Mouse (Mus musculus) retina, adult 2 months (tissue): ENCODE data around the gene Galnt12.

Experiments
- DNase-seq: peaks from one replicate; pipeline ENCODE4 v3.0.0-alpha.2; 2012; ENCODE audit warnings: low read depth, low spot score

Gene Galnt12

DNA sequence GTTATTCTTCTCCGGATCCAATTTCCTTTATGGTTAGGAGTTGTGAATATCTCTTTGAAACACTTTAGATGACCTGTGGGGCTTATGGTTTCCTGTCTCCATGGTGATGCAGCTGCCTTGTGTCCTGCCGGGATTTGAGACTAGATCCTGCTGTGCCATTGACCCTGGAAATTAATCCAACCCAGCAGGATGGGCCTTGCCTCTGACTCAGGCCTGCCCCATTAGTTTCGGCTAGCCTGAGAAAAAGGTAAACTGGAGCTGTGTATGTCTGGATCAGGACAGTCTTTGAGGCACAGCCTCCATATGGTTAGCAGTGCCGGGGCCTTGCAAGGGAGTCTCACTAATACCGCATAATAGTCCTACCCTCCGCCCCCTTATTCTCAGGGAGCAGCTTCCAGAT, 1.9 kb downstream of the Galnt12 start:
- no peak for DNase-seq

DNA sequence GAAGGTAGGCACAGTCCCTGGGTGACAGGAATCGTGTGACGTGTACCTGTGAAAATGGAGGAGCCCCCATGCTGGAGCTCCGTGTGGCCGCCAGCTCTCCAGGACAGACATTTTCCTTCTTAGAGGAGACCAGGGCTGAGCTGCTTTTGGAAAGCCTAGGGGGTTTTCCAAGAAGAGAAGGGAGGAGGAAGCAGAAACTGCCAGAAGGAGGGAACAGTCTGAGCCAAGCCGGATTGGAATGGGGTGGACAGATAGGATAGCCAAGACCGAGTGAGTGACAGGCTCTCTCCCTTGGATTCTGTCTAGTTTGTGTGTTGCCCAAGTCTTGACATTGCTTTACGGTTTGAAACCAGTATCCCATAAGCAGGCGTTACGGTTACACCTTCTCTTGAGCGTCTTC, 11.9 kb downstream of the Galnt12 start:
- no peak for DNase-seq

DNA sequence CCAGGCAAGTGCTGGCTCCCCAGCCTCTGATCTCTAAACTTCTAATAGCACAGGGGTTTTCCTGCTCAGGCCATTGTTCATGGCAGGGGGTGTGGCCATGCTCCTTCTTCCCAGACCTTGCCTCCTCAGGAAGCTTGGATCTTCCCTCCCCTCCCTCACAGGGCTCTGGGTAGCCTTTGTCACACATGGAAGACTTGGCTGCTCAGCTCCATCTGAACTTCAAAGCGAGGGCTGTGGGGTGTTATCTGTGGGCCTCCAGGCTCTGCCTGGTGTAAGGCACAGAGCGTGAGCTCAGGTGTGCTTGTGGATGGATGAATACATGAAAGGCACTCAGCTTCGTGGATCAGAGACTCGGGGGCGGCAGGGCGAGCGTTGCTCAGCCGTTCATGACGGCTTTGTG, 20.2 kb downstream of the Galnt12 start:
- DNase-seq, result no peak

DNA sequence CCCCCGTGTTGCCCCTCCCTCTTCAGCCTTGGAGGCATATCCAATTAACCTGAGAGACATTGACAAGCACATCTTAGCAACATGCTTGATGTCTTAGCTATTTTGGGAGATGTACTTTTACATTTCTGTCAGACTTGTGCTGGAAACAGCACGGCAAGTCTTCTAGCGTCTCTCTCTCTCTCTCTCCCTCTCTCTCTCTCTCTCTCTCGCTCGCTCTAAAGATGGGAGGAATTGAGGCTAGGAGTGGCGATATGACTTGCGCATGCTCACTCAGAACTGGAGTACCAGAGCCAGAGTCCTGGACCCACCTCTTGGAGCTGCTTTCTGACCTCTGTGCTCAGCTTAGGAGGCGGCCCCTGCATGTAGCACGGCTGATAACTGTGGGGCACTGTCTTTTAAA, 20.9 kb downstream of the Galnt12 start:
- no peak for DNase-seq

DNA sequence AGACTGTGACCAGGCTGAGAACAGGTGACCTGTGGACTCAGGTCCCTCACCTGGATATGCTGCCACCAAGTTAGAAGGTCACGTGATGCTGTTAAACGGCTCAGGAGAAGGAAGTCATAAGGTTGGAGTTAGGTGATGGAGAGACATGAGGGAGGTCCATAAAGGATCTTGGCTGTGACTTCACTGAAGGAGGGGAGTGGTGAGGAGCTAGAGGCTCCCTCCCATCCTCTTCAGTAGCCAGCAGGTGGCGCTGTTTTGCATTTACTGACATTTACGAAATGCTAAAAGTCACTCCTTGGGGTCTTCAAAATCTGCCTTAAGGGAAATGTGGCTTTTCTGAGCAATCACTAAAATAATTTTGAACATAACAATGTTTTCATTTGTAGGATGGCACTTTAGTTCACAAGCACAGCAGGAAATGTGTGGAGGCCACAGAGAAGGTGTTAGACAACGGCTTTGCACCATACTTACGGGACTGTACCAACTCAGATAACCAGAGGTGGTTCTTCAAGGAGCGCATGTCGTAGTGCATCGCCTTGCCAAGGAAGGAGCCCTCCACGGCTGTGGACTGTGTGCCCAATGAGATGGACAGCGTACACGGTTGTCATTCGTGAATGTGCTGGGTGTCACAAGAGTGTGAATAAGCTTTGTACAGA, 30.5 kb downstream of the Galnt12 start:
- DNase-seq, result peak; percentile 11

DNA sequence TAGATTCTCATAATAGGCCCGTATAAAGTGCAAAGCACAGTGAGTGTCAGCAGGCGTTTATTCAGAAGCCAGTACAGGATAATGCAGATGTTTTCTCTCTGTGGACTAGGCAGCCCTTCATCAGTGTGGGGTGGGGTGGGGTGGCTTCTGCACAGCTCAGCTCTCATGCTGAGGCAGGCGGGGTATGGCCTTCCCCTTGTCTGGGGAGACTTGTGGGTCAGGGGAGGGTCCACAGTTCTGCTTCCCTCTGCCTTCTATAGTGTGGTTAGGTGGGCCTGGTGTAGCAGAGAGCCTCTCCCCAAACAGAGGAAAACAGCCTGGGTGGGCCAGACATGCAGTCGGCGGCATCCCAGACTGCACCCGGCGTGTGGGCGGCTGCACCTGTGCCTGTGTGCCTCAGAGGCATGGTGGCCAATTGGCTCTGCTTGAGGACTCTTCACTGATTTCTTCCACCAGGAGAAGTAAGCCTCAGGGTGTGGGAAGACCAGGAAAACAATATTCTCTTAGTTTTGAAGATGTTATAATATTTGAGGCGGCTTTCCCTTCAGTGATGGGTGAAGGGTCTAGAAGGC, 32.5 kb downstream of the Galnt12 start:
- no peak for DNase-seq

DNA sequence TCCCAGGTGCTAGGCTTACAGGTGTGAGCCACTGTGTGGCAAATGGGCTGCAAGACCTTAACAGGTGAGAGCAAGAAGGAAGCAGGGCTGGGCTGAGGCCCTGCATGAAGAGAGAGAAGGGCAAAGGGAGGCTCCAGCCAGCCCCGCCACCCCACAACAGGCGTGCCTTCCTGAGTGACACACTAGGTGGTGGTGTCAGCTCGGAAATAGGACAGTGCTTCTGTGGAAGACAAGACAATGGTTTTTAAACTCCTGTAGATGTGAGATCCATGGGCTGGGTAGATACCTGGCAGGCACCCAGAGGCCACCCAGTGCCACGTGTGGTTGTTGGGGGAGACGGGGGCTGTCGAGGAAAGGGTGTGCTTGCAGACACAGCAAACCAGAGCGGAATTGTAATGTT, 36.8 kb downstream of the Galnt12 start:
- no peak for DNase-seq

DNA sequence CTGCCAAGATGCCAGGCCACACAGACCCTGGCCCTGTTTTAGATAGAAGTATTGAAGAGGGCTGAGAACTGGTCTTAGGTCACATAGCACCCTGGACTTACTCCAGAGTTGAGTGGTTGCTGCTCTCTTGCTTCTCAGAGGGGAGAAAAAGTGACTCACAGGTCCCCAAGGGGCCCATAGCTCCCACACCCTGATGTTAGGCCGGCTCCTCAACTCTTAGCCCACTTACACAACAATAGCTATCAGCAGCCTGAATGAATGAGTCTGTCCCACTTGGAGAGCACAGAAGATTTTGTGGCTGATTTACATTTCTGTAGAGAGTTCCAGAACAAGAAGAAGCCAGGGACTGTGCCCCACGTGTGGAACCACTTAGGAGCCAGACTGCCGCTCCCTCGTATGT, 37.9 kb downstream of the Galnt12 start:
- DNase-seq, result no peak

DNA sequence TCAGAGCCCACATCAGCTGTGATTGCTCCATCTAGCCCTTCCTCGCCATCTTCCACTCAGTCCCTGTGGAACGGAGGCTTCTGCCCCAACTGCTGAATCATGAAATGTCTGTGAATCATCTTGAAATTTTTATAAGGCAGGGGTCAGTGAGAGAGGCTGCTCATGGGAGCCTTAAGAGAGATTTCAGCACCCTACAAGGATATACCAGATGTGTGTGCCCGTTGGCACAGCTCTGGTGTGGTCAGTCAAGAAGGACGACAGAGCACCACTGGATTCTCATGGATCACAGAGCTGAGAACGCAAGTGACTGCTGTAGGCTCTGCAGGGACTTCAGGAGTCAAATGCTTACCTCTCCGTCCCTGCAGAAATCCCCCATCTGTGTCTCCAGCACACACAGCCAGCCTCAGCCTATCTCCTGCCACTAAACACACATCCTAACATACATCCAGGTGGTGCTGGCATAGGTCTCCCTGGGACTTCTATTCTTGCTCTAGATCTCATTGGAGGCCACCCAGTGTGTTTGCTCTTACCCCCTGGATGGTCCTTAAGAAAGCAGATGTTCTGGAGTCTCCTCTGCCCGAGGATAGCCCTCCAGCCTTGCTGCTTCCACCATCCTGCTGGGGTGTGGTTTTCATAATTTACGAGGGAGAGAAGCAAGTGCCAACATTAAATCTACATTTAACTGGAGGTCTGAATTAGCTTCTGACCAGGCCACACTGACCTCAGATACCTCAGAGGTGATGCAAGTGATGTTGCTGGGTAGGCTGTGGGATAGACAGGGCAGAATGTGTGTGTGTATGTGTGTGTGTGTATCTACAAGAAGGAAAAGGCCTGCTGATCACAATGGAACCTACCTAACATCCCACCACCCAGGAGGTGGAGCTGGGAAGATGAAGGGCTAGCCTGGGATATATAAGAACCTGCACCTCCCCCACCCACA, 38.7 kb downstream of the Galnt12 start:
- DNase-seq, result no peak

DNA sequence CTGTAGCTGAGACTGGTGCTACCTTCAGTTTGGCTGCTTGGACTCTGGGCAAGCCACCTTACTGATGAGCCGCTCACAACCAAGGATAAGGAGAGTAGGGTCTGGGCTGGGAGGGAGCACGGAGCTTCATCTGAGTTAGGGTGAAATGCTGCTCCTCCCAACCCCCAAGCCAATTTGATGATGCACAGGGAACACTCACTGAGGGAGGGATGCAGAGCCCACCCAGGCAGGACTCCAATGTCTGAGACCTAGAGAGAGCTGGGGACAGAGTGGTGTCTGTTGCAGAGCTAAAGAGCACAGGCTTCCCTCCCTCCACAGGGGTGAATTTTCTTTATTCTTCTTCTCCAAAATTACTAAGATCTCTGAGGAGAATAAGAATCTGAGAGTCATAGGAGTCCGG, 40.2 kb downstream of the Galnt12 start:
- DNase-seq, result no peak

DNA sequence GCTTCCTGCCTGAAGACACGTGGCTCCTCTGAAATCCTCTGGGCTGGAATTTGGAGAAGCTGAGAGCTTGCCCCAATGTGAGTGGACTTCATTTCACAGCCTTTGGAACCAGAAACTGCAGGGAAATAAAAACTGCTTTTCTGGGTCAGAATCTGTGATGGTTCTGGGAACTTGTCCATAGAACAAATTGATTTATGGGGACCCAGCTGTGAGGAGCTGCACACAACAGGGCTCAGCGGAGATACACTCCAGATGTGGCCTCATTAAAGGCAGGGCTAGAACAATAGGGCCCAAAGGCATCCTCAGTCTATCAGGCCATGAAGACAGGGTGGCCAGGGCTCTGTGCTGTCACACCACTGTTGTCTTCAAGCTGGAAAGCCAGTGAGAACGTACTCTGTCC, 40.7 kb downstream of the Galnt12 start:
- DNase-seq, result no peak

DNA sequence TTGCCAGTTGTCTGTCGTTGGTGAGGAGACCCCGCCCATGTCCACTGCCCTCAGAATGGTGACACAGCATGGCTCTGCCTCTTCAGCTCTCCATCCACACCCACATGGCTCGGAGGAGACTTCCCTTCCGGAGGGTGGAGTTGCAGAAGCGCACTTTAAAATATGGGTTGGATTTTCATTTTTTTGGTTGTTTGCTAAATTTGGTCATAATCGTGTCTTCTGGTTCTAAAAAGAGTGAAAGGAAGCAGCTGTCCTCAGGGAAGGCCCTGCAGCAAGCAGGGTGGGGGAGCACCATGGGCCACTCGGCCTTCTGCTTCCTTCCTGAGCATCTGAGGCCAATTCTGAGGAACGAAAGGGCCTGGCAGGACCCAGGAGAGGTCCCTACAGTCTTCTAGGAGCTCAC, 45.0 kb downstream of the Galnt12 start:
- DNase-seq, result no peak

DNA sequence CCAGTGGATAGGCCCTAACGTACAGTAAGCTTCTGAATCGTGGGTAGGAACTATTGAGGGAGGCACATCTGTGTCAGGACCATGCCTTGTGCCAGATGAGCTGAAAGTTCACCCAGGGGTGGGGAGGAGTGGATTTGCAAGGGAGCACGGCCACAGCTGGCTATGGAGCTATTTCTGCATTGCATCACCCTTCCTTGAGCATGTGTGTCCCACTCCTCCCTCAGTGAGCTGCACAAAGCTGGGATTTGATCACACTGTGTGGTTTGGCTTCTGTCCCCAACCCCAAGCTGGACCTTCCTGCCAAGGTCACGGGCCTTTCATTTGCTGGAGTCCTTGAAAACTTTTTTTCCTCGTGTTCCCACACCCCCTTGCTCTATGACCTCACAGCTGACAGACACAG, 45.8 kb downstream of the Galnt12 start:
- DNase-seq, result no peak

DNA sequence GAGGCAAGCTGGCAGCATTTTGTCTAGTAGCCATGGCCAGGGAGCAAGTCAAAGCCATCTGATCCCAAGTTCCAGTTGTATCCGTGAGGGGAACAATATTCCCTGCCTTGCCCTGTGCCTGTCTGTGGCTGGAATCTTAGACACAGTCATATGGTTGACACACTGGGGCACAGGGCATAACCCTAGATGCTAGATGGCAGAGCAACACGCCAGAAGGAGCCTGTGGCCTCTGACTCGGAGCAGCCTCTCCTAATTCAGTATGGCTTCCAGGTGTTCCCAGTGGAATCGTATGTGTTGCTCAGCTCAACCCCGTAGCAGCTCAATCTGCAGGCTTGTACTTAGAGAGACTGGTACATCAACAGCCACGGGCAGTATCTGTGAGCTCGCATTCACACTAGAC, 46.7 kb downstream of the Galnt12 start:
- no peak for DNase-seq

DNA sequence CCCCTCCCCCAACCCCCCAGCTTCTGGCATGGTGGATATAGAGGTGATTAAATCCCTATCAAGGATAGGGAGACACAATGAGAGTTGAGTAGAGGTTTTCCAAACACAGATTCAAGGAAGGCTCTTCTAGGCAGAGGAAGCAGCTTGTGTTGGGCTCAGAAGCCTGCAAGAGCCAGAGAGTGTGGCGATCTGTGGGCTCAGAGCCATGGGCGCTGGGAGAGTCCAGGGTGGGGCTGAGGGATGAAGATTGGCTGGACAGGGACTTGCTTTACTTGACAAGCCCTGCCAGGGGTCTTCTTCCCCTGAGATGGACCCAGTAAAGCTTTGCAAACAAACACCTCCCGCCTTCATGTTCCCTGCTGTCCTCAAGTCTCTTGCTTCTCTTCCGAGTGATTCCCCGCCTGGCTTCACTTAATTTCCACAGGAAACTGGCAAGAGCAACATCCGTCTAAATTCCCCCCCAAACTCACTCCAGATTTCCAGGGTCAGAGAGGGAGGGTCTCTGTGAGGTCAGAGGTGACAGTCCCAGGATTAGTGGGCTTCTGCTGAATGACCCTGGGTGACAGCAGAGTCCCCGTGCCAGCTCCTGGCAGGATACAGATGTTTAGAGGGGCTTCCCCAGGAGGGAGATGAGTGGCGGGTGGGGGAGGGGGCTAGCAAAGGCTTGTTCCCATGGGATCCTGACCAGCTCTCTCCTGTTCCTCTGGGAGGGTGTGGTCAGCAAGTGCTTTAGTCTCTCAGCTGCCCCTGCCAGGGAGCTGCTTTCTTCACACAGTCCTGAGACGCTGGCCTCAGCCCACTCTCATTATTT, 47.5 kb downstream of the Galnt12 start:
- DNase-seq, result no peak

DNA sequence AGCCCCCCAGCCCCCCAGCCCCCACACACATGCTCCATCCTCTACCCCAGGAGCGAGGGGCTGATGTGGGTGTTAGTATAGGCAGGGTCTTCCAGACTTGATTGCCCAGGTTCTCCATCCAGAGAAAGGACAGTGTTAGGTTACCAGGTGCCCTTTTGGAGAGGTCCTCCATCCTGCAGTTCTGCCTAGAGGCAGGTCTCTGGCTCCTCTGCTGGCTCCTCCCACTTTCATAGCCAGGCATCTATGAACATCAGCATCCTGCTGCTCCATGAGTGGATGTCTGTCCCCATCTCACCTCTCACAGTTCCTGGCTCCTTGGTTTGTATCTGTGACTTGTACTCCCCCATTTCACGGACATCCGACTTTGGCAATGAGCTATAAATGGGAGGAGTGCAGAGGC, 48.6 kb downstream of the Galnt12 start:
- DNase-seq, result no peak

DNA sequence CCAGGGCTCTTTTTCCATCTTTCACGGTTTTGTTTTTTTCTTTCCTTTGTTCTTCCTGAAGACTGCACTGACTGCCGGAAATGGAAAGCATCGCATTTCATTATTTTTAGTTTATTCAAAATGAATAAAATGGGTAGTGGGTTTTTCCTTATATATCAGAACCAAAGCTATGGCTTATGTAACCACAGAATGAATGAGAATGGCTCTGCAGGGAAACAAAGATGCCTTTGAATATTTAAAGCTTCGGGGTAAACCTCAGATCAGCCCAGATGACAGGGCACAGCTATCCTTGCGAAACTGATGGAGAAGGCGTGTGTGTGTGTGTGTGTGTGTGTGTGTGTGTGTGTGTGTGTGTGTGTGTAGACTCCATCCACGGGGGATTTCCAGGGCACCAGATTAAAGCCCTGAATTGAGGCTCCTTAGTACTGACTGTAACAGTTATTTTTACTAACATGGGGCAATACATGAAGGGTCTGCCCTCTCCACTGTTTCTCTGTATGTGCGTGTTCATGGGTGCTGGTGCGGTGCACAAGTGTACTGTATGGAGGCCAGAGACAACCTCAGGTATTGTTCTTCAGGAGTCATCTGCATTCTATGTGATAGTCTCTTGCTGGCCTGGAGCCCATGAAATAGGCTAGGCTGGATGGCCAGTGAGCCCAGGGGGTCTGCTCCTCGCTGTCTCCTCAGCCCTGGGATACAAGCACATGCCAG, 49.9 kb downstream of the Galnt12 start:
- no peak for DNase-seq

DNA sequence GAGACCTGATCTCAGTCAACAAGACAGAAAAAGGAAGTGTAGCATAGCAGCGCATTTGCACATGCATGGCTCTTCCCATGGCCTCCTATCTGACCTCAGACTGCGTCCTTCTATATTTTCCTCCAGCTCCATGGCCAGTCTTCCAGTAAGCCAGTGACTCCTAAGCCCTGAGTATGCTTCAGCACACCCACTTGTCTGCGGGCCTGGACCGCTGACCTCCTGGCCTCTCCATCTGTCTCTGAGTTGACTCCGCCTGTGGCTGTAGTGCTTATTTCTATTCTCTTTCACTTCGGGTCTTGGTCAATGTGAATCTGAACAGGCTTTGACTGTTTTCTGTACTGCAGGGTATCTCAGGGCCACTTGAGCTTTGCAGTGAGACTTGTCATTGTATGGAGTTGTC, 52.1 kb downstream of the Galnt12 start:
- no peak for DNase-seq

DNA sequence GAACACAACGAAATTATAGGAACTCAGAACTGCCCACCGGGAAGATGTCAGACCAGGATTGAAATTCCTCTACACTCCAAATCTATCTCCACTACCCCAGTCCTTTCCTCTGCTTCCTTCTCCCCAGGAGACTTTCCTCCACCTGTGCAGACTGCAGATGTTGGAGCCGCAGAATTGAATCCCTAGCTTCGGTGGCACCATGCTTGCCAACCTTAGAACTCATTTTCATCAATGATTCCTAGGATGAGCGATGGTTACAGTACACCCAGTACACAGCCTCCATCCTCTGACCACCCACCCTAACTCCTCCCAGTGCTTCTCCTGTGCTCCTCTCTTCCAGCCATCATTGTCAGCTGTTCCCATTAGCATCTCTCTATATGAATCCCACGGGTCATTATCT, 53.6 kb downstream of the Galnt12 start:
- no peak for DNase-seq

DNA sequence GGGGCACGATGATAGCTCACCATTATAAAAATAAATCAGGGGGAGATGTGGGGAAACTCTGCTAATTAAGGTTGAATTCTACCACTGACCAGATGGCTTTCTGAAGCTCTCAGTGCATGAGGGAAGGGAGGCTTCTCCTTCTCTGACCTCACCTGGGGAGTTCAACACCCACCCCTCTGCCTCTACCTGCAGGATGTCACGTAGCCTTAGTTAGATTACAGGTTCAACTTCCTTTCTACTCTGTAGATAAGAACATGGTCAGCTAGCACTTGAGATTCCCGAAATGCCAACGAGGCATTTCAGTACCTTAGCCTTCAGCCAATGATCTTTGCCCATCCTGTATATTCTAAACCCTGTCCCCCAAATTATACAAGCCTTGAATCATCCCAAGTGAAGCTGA, 54.9 kb downstream of the Galnt12 start:
- no peak for DNase-seq

DNA sequence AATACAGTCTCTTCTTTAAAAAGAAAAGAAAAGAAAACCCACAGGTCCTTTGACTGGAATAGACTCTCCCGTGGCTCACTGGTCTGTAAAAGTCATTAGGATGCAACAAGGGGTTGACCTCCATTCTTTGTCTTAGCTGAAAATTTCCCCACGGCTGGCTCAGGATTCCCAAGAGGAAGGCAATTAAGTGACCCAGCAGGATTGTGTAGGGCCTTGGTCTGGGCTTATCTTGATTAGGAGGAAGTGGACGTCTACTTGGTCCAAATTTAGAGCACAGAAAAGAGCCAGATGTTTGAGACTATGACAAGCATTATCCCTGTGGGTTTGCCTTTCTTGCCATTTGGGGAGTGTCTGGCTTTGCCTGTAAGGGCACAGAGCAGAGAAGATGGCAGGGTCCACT, 58.3 kb downstream of the Galnt12 start:
- no peak for DNase-seq
